Mouse (Mus musculus) limb, embryonic 12.5 days (tissue): ENCODE data around the gene Serpinb6d. TPM values are rescaled to one million over a fixed set of nuclear protein-coding genes. Genes with fewer than 3 reads are reported as not detected.

ENCODE experiments used
- ATAC-seq: fragments of 200-750 bp; cut with Nextera tagmentation; 2 replicates; pipeline ENCODE4 v1.8.0; 2017; ENCODE audit warnings: low read depth, moderate TSS enrichment; ENCODE audit not compliant: insufficient number of reproducible peaks, insufficient read depth, low FRiP score, low TSS enrichment
- H3K27ac ChIP-seq: fragments of 300-500 bp; sonication (generic); 2 replicates; pipeline ENCODE4 v1.5.1; 2016; ENCODE audit warnings: mild to moderate bottlenecking, moderate library complexity
- H3K27me3 ChIP-seq: fragments of 300-500 bp; sonication (generic); 2 replicates; pipeline ENCODE4 v1.6.1; 2016; ENCODE audit warnings: mild to moderate bottlenecking, moderate library complexity
- H3K36me3 ChIP-seq: fragments of 300-500 bp; sonication (generic); 2 replicates; pipeline ENCODE4 v1.6.1; 2016; ENCODE audit warnings: mild to moderate bottlenecking, moderate library complexity
- H3K4me1 ChIP-seq: fragments of 300-500 bp; sonication (generic); replicated peaks from 2 replicates; pipeline ENCODE4 v1.6.1; 2016
- H3K4me2 ChIP-seq: fragments of 300-500 bp; sonication (generic); 2 replicates; pipeline ENCODE4 v1.6.1; 2016; ENCODE audit warnings: mild to moderate bottlenecking, moderate library complexity
- H3K4me3 ChIP-seq: fragments of 300-500 bp; sonication (generic); replicated peaks from 2 replicates; pipeline ENCODE4 v1.5.1; 2016; ENCODE audit warnings: mild to moderate bottlenecking
- H3K9ac ChIP-seq: fragments of 300-500 bp; sonication (generic); replicated peaks from 2 replicates; pipeline ENCODE4 v1.6.1; 2016; ENCODE audit warnings: mild to moderate bottlenecking, moderate library complexity
- H3K9me3 ChIP-seq: fragments of 300-500 bp; sonication (generic); 2 replicates; pipeline ENCODE4 v1.6.1; 2016; ENCODE audit warnings: mild to moderate bottlenecking, moderate library complexity
- WGBS: fragments of 180-500 bp; shearing (Covaris S2); methylation state at CpG from one replicate; pipeline ENCODE4 v1.1.7; 2016; 5-methylcytosine and 5-hydroxymethylcytosine counted together
- polyA plus RNA-seq: library from polyadenylated mRNA; unstranded; fragments of >200 nt; fragmentation: Nextera tagmentation; extraction: Ambion mirVana; gene quantifications from 2 replicates; pipeline ENCODE4 v1.2.1, GENCODE M21; 2016

The Serpinb6d gene
- polyA plus RNA-seq, result not detected in 2 replicates

DNA sequence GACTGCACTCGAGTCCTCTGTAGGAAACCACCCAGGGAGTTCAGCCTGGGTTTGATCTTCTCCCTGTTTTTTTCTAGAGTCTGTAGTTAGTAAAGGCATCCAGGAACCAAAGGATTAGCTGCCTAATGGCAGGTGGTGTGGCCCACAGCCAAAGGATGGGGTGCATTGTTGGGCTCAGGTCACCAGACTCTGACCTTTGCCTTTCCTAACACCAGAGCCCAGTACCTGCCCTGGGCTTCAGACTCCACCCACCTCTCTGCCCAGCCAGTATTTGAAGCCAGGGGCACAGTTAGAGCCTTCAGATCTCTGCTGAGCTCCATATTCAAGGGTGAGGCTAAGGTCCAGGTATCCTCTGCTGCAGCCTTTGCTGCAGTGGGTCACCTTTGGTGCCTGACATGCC lies at the start of gene Serpinb6d:
Gene Serpinb6d (plus strand): TSS at position 301 of the 400 bp plus-strand sequence.
- H3K27ac ChIP-seq, result no peak within 1 kb of the TSS
- H3K4me1 ChIP-seq, result no peaks in the 10 kb centered on the region
- H3K27me3 ChIP-seq, result no peaks in the 10 kb centered on the region
- H3K9ac ChIP-seq, result no peak within 1 kb of the TSS
- no peaks in the 10 kb centered on the region; the same call in 1 of the 2 replicates for H3K9me3 ChIP-seq
- no peak within 1 kb of the TSS for H3K4me2 ChIP-seq
- H3K4me3 ChIP-seq, result no peak within 1 kb of the TSS
- H3K36me3 ChIP-seq, result no peaks in the 10 kb centered on the region
- no peak for ATAC-seq
- 62% methylated on average over 1 of the region's 1 CpGs for WGBS

DNA sequence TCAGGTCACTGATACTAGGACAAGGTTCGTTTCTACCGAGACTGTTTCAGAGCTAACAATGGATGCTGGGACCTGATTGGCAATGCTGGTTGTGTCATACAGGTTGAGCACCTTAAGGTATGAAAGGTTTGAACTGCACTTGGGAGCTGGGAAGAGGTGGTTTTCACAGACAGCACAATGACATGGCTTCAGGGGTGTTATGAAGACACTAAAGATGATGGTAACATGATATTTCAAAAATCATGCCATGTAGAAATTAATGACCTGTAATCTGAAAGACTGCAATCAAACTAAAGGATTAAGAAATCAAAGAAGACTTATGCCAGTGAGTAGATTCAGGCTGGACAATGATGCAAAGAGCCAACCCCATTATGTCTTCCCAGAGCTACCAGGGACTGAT lies 38.3 kb upstream of the Serpinb6d start:
- H3K4me3 ChIP-seq, result no peak overlapping the region
- no peak overlapping the region for H3K9ac ChIP-seq
- H3K9me3 ChIP-seq, result peaks cover 14% of the 10 kb centered on the region
- H3K4me1 ChIP-seq, result no peaks in the 10 kb centered on the region
- WGBS, result 89% methylated on average over 2 of the region's 2 CpGs
- H3K4me2 ChIP-seq, result no peak overlapping the region
- no peak overlapping the region for H3K27ac ChIP-seq
- no peaks in the 10 kb centered on the region for H3K36me3 ChIP-seq
- ATAC-seq, result no peak
- no peaks in the 10 kb centered on the region for H3K27me3 ChIP-seq

DNA sequence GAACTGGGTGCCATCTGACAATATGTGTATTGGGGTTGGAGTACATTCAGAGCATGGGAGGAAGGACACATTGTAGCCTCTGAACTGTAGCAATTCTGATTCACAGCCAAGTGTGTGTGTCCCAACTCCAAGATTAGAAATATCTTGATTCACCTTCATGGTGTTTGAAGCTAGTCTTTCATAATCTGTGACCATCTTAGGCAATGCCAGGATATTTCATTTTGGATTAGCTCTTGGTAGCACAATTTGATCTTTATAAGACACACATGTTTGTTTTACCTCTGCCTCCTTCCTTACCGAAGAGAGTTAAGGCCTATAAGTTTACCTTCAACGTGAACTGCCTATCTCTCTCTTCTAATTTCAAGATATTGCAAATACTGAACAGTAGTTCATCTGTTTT lies 18.7 kb upstream of the Serpinb6d start:
- no peak overlapping the region for H3K4me3 ChIP-seq
- H3K4me1 ChIP-seq, result no peaks in the 10 kb centered on the region
- H3K9ac ChIP-seq, result no peak overlapping the region
- WGBS, result 82% methylated on average over 2 of the region's 2 CpGs
- no peaks in the 10 kb centered on the region for H3K36me3 ChIP-seq
- no peak for ATAC-seq
- no peaks in the 10 kb centered on the region for H3K27me3 ChIP-seq
- H3K4me2 ChIP-seq, result no peak overlapping the region
- H3K27ac ChIP-seq, result no peak overlapping the region
- H3K9me3 ChIP-seq, result peaks cover 5% of the 10 kb centered on the region; the same call in 1 of the 2 replicates

DNA sequence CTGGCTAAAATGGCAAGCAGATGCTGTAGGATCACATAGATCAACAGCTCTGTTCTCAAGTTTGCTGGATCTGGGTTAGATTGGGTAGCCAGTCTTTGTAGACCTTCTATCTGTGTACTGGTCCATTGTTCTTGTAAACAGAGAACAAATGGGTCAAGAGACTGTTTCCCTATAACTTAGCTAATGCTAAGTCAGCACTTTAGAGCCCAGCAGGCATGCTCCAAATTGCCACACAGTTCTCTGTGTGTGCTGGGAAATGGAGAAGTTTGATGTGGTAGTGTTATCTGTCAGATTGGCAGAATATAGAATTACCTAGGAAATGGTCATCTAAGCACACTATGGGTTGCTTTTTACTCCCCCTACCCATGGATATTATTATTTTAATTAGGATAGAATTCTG lies 1.3 kb downstream of the Serpinb6d start:
- no peak overlapping the region for H3K27ac ChIP-seq
- no peaks in the 10 kb centered on the region for H3K27me3 ChIP-seq
- no peak overlapping the region for H3K9ac ChIP-seq
- H3K4me1 ChIP-seq, result no peaks in the 10 kb centered on the region
- H3K4me3 ChIP-seq, result no peak overlapping the region
- no peaks in the 10 kb centered on the region; the same call in 1 of the 2 replicates for H3K9me3 ChIP-seq
- H3K4me2 ChIP-seq, result no peak overlapping the region
- no peak for ATAC-seq
- H3K36me3 ChIP-seq, result no peaks in the 10 kb centered on the region

DNA sequence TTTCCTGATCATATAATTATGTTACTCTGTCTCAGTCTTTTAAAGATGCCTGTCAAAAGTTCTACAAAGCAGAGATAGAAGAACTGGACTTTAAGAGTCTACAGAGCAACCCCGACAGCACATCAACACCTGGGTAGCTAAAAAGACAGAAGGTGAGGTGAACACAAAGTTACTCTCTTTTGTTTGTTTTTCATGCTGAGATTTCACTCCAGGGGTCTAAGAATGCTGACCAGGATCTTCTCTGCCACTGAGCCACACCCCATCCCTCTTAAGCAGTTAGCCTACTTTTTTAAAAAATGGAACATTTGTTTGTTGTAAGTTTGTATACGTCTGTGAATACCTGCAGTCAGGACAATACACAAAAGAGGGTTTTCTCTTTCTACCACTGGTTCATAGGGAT lies 59.1 kb downstream of the Serpinb6d start:
- H3K9ac ChIP-seq, result no peak overlapping the region
- H3K4me3 ChIP-seq, result no peak overlapping the region
- no peak overlapping the region for H3K4me2 ChIP-seq
- WGBS, result 82% methylated on average over 2 of the region's 2 CpGs
- no peaks in the 10 kb centered on the region for H3K27me3 ChIP-seq
- H3K36me3 ChIP-seq, result no peaks in the 10 kb centered on the region
- no peak overlapping the region for H3K27ac ChIP-seq
- H3K9me3 ChIP-seq, result 0 out of 2 replicates have a peak, but pooled peaks cover 4% of the 10 kb centered on the region
- no peaks in the 10 kb centered on the region for H3K4me1 ChIP-seq
- ATAC-seq, result no peak

Other genes starting within 250 kb of the Serpinb6d start
- gene Serpinb9g, start 176.6 kb upstream of the Serpinb6d start, polyA plus RNA-seq, result not detected in 2 replicates
- not detected in 2 replicates for gene Serpinb6e, start 182.0 kb downstream of the Serpinb6d start, polyA plus RNA-seq
- 0.15 and 0.25 TPM in 2 replicates for gene Serpinb6c, start 244.3 kb downstream of the Serpinb6d start, polyA plus RNA-seq